Mouse (Mus musculus) spleen, embryonic (tissue): ENCODE data around the gene Top1.

Experiments
- CTCF ChIA-PET: fragments of 350-600 bp; sonication (Branson Sonifier 250); formaldehyde crosslinking; loops from one replicate; lab custom pipeline; 2022; lab: Charles Lee

Gene Top1

GRCm38 (mm10) chr2:160739647-160740356 is 94.1 kb downstream of the Top1 start:
- CTCF ChIA-PET, result no interaction called here

- CTCF ChIA-PET, result no interaction called here
Measured at GRCm38 (mm10) chr2:160740521-160741156, 95.0 kb downstream of the Top1 start.

GRCm38 (mm10) chr2:160741580-160741979 is 95.9 kb downstream of the Top1 start:
- CTCF ChIA-PET, result interaction anchor here (0.6 to 0.7 kb wide), 2 partner anchors 22 to 248 kb away, joined by 4 to 16 read pairs; no protein-coding TSS in a partner anchor

GRCm38 (mm10) chr2:160742161-160742609 is 96.5 kb downstream of the Top1 start:
- CTCF ChIA-PET, result interaction anchor here (0.7 kb wide), 1 partner anchor 248 kb away, joined by 4 read pairs; no protein-coding TSS in a partner anchor

GRCm38 (mm10) chr2:160744040-160744822 is 98.5 kb downstream of the Top1 start:
- CTCF ChIA-PET, result interaction anchor here (1.2 to 1.3 kb wide), 2 partner anchors 10 to 15 kb away, joined by 5 read pairs; no protein-coding TSS in a partner anchor

- CTCF ChIA-PET, result no interaction called here
Measured at GRCm38 (mm10) chr2:160744823-160745210, 99.1 kb downstream of the Top1 start.

GRCm38 (mm10) chr2:160745497-160745896 is 99.8 kb downstream of the Top1 start:
- CTCF ChIA-PET, result no interaction called here

- CTCF ChIA-PET, result interaction anchor here (0.8 kb wide), 1 partner anchor 31 kb away, joined by 3 read pairs; no protein-coding TSS in a partner anchor
Measured at GRCm38 (mm10) chr2:160746637-160747036, 100.9 kb downstream of the Top1 start.

- CTCF ChIA-PET, result no interaction called here
Measured at GRCm38 (mm10) chr2:160747075-160747474, 101.4 kb downstream of the Top1 start.

- CTCF ChIA-PET, result interaction anchor here (0.5 to 1.0 kb wide), 2 partner anchors 32 to 48 kb away, joined by 3 to 4 read pairs; no protein-coding TSS in a partner anchor
Measured at GRCm38 (mm10) chr2:160756583-160757203, 111.0 kb downstream of the Top1 start.

GRCm38 (mm10) chr2:160760433-160761184 is 114.9 kb downstream of the Top1 start:
- CTCF ChIA-PET, result interaction anchor here (0.7 kb wide), 1 partner anchor 31 kb away, joined by 3 read pairs; no protein-coding TSS in a partner anchor

- CTCF ChIA-PET, result no interaction called here
Measured at GRCm38 (mm10) chr2:160763816-160764215, 118.1 kb downstream of the Top1 start.

GRCm38 (mm10) chr2:160764386-160764785 is 118.7 kb downstream of the Top1 start:
- CTCF ChIA-PET, result no interaction called here

GRCm38 (mm10) chr2:160765096-160765495 is 119.4 kb downstream of the Top1 start:
- CTCF ChIA-PET, result interaction anchor here (0.7 kb wide), 1 partner anchor 12 kb away, joined by 4 read pairs; no protein-coding TSS in a partner anchor

- CTCF ChIA-PET, result no interaction called here
Measured at GRCm38 (mm10) chr2:160766371-160766771, 120.7 kb downstream of the Top1 start.

GRCm38 (mm10) chr2:160767201-160767600 is 121.5 kb downstream of the Top1 start:
- CTCF ChIA-PET, result no interaction called here

- CTCF ChIA-PET, result no interaction called here
Measured at GRCm38 (mm10) chr2:160768097-160768695, 122.5 kb downstream of the Top1 start.

- CTCF ChIA-PET, result no interaction called here
Measured at GRCm38 (mm10) chr2:160768997-160769396, 123.3 kb downstream of the Top1 start.

- CTCF ChIA-PET, result interaction anchor here (0.5 kb wide), 1 partner anchor 36 kb away, joined by 3 read pairs; no protein-coding TSS in a partner anchor
Measured at GRCm38 (mm10) chr2:160770409-160770808, 124.7 kb downstream of the Top1 start.

- CTCF ChIA-PET, result interaction anchor here (0.5 kb wide), 1 partner anchor 35 kb away, joined by 3 read pairs; no protein-coding TSS in a partner anchor
Measured at GRCm38 (mm10) chr2:160770871-160771270, 125.2 kb downstream of the Top1 start.
